Mouse (Mus musculus) thymus, adult 2 months (tissue): ENCODE measurements around the gene Brms1. TPM values are rescaled to one million over a fixed set of nuclear protein-coding genes. Genes with fewer than 3 reads are reported as not detected.

Source experiments
- DNase-seq: peaks from one replicate; pipeline ENCODE4 v3.0.0; 2021
- H3K27ac ChIP-seq: fragments of 200-500 bp; 2 replicates; pipeline ENCODE4 v1.5.1; 2012; ENCODE audit warnings: low read length, control low read depth; ENCODE audit not compliant: control insufficient read depth, insufficient read depth
- H3K27me3 ChIP-seq: fragments of 200-500 bp; 2 replicates; pipeline ENCODE4 v1.6.1; 2012; ENCODE audit warnings: mild to moderate bottlenecking, low read length, moderate library complexity, mixed read lengths; ENCODE audit not compliant: control insufficient read depth, insufficient read depth
- H3K36me3 ChIP-seq: fragments of 200-500 bp; 2 replicates; pipeline ENCODE4 v1.6.1; 2012; ENCODE audit warnings: mild to moderate bottlenecking, low read length, moderate library complexity; ENCODE audit not compliant: control insufficient read depth, insufficient read depth
- H3K4me1 ChIP-seq: fragments of 200-500 bp; replicated peaks from 2 replicates; pipeline ENCODE4 v1.6.1; 2012; ENCODE audit warnings: low read length; ENCODE audit not compliant: control insufficient read depth, insufficient read depth
- H3K4me3 ChIP-seq: fragments of 200-500 bp; 2 replicates; pipeline ENCODE4 v1.5.1; 2012; ENCODE audit warnings: mild to moderate bottlenecking, low read length, control low read depth, moderate library complexity; ENCODE audit not compliant: control insufficient read depth, insufficient read depth
- CTCF ChIP-seq: fragments of 200-500 bp; IDR thresholded peaks from 2 replicates; pipeline ENCODE4 v1.5.1; 2012; ENCODE audit warnings: mild to moderate bottlenecking, control low read depth, low read length, moderate library complexity, borderline replicate concordance; ENCODE audit not compliant: control insufficient read depth, poor library complexity, insufficient read depth; ENCODE audit errors: extremely low read depth
- POLR2A ChIP-seq: fragments of 200-500 bp; IDR thresholded peaks from 2 replicates; pipeline ENCODE4 v1.6.1; 2012; ENCODE audit warnings: mild to moderate bottlenecking, low read length, control low read depth, moderate library complexity; ENCODE audit not compliant: control insufficient read depth, poor library complexity, insufficient read depth; ENCODE audit errors: extremely low read depth
- WGBS: fragments of 180-500 bp; shearing (Covaris S2); methylation state at CpG from one replicate; pipeline ENCODE4 v1.1.7; 2018; 5-methylcytosine and 5-hydroxymethylcytosine counted together
- polyA plus RNA-seq: library from polyadenylated mRNA; depleted of rRNA; stranded (reverse); fragments of >200 nt; gene quantifications from 2 replicates; pipeline ENCODE4 v1.2.3, GENCODE M21; 2012

Brms1 gene
- polyA plus RNA-seq, 1 experiment: 61.4 TPM

GRCm38 (mm10) chr19:5050047-5050905 is 9.1 kb downstream of the Brms1 start, which contains the start of gene Rin1:
Gene Rin1, plus strand, starts transcription at chr19:5050481.
- Histone ChIP-seq H3K27me3 (no peaks in the 10 kb centered on the region; the same call in 1 of the 2 replicates), H3K4me3 (no peak within 1 kb of the TSS), H3K4me1 (no peaks in the 10 kb centered on the region), H3K27ac (no peak within 1 kb of the TSS), H3K36me3 (peaks cover 13% of the 10 kb centered on the region)
- 31% methylated on average over 14 of the region's 14 CpGs for WGBS
- TF ChIP-seq CTCF: no peak
- no peak for TF ChIP-seq POLR2A
- no peak for DNase-seq

GRCm38 (mm10) chr19:5051031-5051430 is 9.9 kb downstream of the Brms1 start:
- no peaks in the 10 kb centered on the region for H3K4me1 ChIP-seq
- no peak overlapping the region for H3K27ac ChIP-seq
- no peak for DNase-seq
- WGBS: 14% methylated on average over 17 of the region's 17 CpGs
- no peaks in the 10 kb centered on the region; the same call in 1 of the 2 replicates for H3K27me3 ChIP-seq
- no peak for TF ChIP-seq CTCF
- TF ChIP-seq POLR2A: no peak
- H3K4me3 ChIP-seq: no peak overlapping the region
- peaks cover 13% of the 10 kb centered on the region for H3K36me3 ChIP-seq

GRCm38 (mm10) chr19:5051515-5051914 is 10.4 kb downstream of the Brms1 start:
- no peaks in the 10 kb centered on the region for H3K4me1 ChIP-seq
- H3K27me3 ChIP-seq: no peaks in the 10 kb centered on the region; the same call in 1 of the 2 replicates
- TF ChIP-seq POLR2A (no peak), CTCF (no peak)
- H3K4me3 ChIP-seq: no peak overlapping the region
- no peak overlapping the region for H3K27ac ChIP-seq
- no peak for DNase-seq
- peaks cover 10% of the 10 kb centered on the region for H3K36me3 ChIP-seq
- 84% methylated on average over 3 of the region's 3 CpGs for whole genome bisulfite sequencing

- Histone ChIP-seq H3K4me1 (no peaks in the 10 kb centered on the region), H3K36me3 (peaks cover 2% of the 10 kb centered on the region), H3K4me3 (no peak overlapping the region), H3K27ac (no peak overlapping the region), H3K27me3 (no peaks in the 10 kb centered on the region; the same call in 1 of the 2 replicates)
- WGBS: 48% methylated on average over 25 of the region's 25 CpGs
- TF ChIP-seq POLR2A (no peak), CTCF (no peak)
- DNase-seq: no peak
Measured at GRCm38 (mm10) chr19:5052166-5052822, 11.1 kb downstream of the Brms1 start.

- TF ChIP-seq CTCF: no peak
- no peak for TF ChIP-seq POLR2A
- Histone ChIP-seq H3K36me3 (no peaks in the 10 kb centered on the region), H3K27ac (no peak overlapping the region), H3K4me1 (no peaks in the 10 kb centered on the region), H3K4me3 (no peak overlapping the region), H3K27me3 (no peaks in the 10 kb centered on the region; the same call in 1 of the 2 replicates)
- WGBS: 89% methylated on average over 17 of the region's 17 CpGs
- DNase-seq: no peak
Measured at GRCm38 (mm10) chr19:5052853-5053252, 11.7 kb downstream of the Brms1 start.

- peak; percentile 39 for DNase-seq
- WGBS: 43% methylated on average over 9 of the region's 9 CpGs
Measured at GRCm38 (mm10) chr19:5053909-5054308, 12.8 kb downstream of the Brms1 start.

More at GRCm38 (mm10) chr19:5053909-5054308, 12.8 kb downstream of the Brms1 start:
- TF ChIP-seq CTCF (peak; percentile 87), POLR2A (no peak)
- H3K36me3 ChIP-seq: no peaks in the 10 kb centered on the region
- no peak overlapping the region for H3K27ac ChIP-seq
- H3K27me3 ChIP-seq: no peaks in the 10 kb centered on the region; the same call in 1 of the 2 replicates
- H3K4me1 ChIP-seq: no peaks in the 10 kb centered on the region
- H3K4me3 ChIP-seq: no peak overlapping the region
